Mouse (Mus musculus): ENCODE data around the gene 2310011J03Rik. TPM values are rescaled to one million over a fixed set of nuclear protein-coding genes. Genes with fewer than 3 reads are reported as not detected.

The 2310011J03Rik gene
- polyA plus RNA-seq, 1 experiment from 2014 or later, result 39.7 TPM

- no peak overlapping the region for H3K9ac ChIP-seq (ENCODE audit: low read length)
- 81% methylated on average over 17 of the region's 17 CpGs for WGBS
Measured at GRCm38 (mm10) chr10:80324120-80325037, 4.0 kb upstream of the 2310011J03Rik start.

GRCm38 (mm10) chr10:80323261-80324119, 3.2 kb upstream of the 2310011J03Rik start:
- peak; percentile 79 for DNase-seq (ENCODE audit: low spot score)
- Histone ChIP-seq H3K4me3 (ENCODE audit: low read depth, low read length) (peak overlapping the region; percentile 44), H3K9me3 (ENCODE audit: control insufficient read depth, low read length) (no peaks in the 10 kb centered on the region), H3K9ac (ENCODE audit: low read length) (peak overlapping the region; percentile 51), H3K36me3 (ENCODE audit: control insufficient read depth, insufficient read depth, low read length) (no peaks in the 10 kb centered on the region; the same call in 1 of the 2 replicates), H3K4me2 (ENCODE audit: low read depth, low read length, severe bottlenecking) (peak overlapping the region; percentile 74), H3K27ac (ENCODE audit: low read depth, low read length) (no peak overlapping the region), H3K4me1 (replicated peaks; ENCODE audit: control insufficient read depth, insufficient read depth, low read length) (peaks cover 18% of the 10 kb centered on the region; the same call in 1 of the 2 replicates), H3K27me3 (ENCODE audit: control insufficient read depth, insufficient read depth, low read length) (no peaks in the 10 kb centered on the region; the same call in 1 of the 2 replicates)
- WGBS, result under 1% methylated on average over 46 of the region's 46 CpGs
- peak; percentile 36; the same call in 1 of the 2 replicates for ATAC-seq (replicated peaks; ENCODE audit: low FRiP score)

More at GRCm38 (mm10) chr10:80324120-80325037, 4.0 kb upstream of the 2310011J03Rik start:
- no peaks in the 10 kb centered on the region; the same call in 1 of the 2 replicates for H3K27me3 ChIP-seq (ENCODE audit: control insufficient read depth, insufficient read depth, low read length)
- H3K36me3 ChIP-seq (ENCODE audit: control insufficient read depth, insufficient read depth, low read length), result no peaks in the 10 kb centered on the region
- peak overlapping the region; percentile 74 for H3K4me2 ChIP-seq (ENCODE audit: low read depth, low read length, severe bottlenecking)
- ATAC-seq (replicated peaks; ENCODE audit: low FRiP score) (no peak), DNase-seq (ENCODE audit: low spot score) (peak; percentile 59)
- H3K4me3 ChIP-seq (ENCODE audit: low read depth, low read length), result no peak overlapping the region; the same call in 1 of the 2 replicates
- H3K9me3 ChIP-seq (ENCODE audit: control insufficient read depth, low read length), result no peaks in the 10 kb centered on the region
- no peak overlapping the region for H3K27ac ChIP-seq (ENCODE audit: low read depth, low read length)
- peaks cover 12% of the 10 kb centered on the region; the same call in 1 of the 2 replicates for H3K4me1 ChIP-seq (replicated peaks; ENCODE audit: control insufficient read depth, insufficient read depth, low read length)

- DNase-seq (ENCODE audit: low spot score), result peak; percentile 76
- Histone ChIP-seq H3K27me3 (ENCODE audit: control insufficient read depth, insufficient read depth, low read length) (no peaks in the 10 kb centered on the region; the same call in 1 of the 2 replicates), H3K4me2 (ENCODE audit: low read depth, low read length, severe bottlenecking) (peak overlapping the region; percentile 74), H3K36me3 (ENCODE audit: control insufficient read depth, insufficient read depth, low read length) (no peaks in the 10 kb centered on the region; the same call in 1 of the 2 replicates), H3K9me3 (ENCODE audit: control insufficient read depth, low read length) (no peaks in the 10 kb centered on the region), H3K4me1 (replicated peaks; ENCODE audit: control insufficient read depth, insufficient read depth, low read length) (peaks cover 18% of the 10 kb centered on the region; the same call in 1 of the 2 replicates), H3K4me3 (ENCODE audit: low read depth, low read length) (peak overlapping the region; percentile 44), H3K9ac (ENCODE audit: low read length) (peak overlapping the region; percentile 51), H3K27ac (ENCODE audit: low read depth, low read length) (no peak overlapping the region)
- no peak for ATAC-seq (replicated peaks; ENCODE audit: low FRiP score)
- 7% methylated on average over 28 of the region's 28 CpGs for WGBS
Measured at GRCm38 (mm10) chr10:80322811-80323211, 2.5 kb upstream of the 2310011J03Rik start.

GRCm38 (mm10) chr10:80321670-80322581, 1.6 kb upstream of the 2310011J03Rik start:
- peaks cover 18% of the 10 kb centered on the region; the same call in 1 of the 2 replicates for H3K4me1 ChIP-seq (replicated peaks; ENCODE audit: control insufficient read depth, insufficient read depth, low read length)

GRCm38 (mm10) chr10:80321014-80321669, 805 bp upstream of the 2310011J03Rik start:
- Histone ChIP-seq H3K4me2 (ENCODE audit: low read depth, low read length, severe bottlenecking) (no peak overlapping the region), H3K36me3 (ENCODE audit: control insufficient read depth, insufficient read depth, low read length) (no peaks in the 10 kb centered on the region; the same call in 1 of the 2 replicates), H3K9ac (ENCODE audit: low read length) (no peak overlapping the region), H3K9me3 (ENCODE audit: control insufficient read depth, low read length) (no peaks in the 10 kb centered on the region), H3K27ac (ENCODE audit: low read depth, low read length) (no peak overlapping the region), H3K27me3 (ENCODE audit: control insufficient read depth, insufficient read depth, low read length) (no peaks in the 10 kb centered on the region; the same call in 1 of the 2 replicates), H3K4me3 (ENCODE audit: low read depth, low read length) (no peak overlapping the region), H3K4me1 (replicated peaks; ENCODE audit: control insufficient read depth, insufficient read depth, low read length) (peaks cover 18% of the 10 kb centered on the region)
- WGBS, result 80% methylated on average over 6 of the region's 6 CpGs
- DNase-seq (ENCODE audit: low spot score) (no peak), ATAC-seq (replicated peaks; ENCODE audit: low FRiP score) (no peak)

More at GRCm38 (mm10) chr10:80321670-80322581, 1.6 kb upstream of the 2310011J03Rik start:
- no peak for ATAC-seq (replicated peaks; ENCODE audit: low FRiP score)
- Histone ChIP-seq H3K9ac (ENCODE audit: low read length) (no peak overlapping the region), H3K27ac (ENCODE audit: low read depth, low read length) (no peak overlapping the region), H3K9me3 (ENCODE audit: control insufficient read depth, low read length) (no peaks in the 10 kb centered on the region), H3K4me3 (ENCODE audit: low read depth, low read length) (peak overlapping the region; percentile 44), H3K4me2 (ENCODE audit: low read depth, low read length, severe bottlenecking) (peak overlapping the region; percentile 8; the same call in 1 of the 2 replicates), H3K27me3 (ENCODE audit: control insufficient read depth, insufficient read depth, low read length) (no peaks in the 10 kb centered on the region; the same call in 1 of the 2 replicates), H3K36me3 (ENCODE audit: control insufficient read depth, insufficient read depth, low read length) (no peaks in the 10 kb centered on the region; the same call in 1 of the 2 replicates)
- 93% methylated on average over 21 of the region's 21 CpGs for WGBS
- peak; percentile 60 for DNase-seq (ENCODE audit: low spot score)

GRCm38 (mm10) chr10:80317011-80317410, 3.3 kb downstream of the 2310011J03Rik start:
- Histone ChIP-seq H3K4me1 (replicated peaks; ENCODE audit: control insufficient read depth, insufficient read depth, low read length) (peaks cover 17% of the 10 kb centered on the region), H3K27me3 (ENCODE audit: control insufficient read depth, insufficient read depth, low read length) (peaks cover 16% of the 10 kb centered on the region), H3K9me3 (ENCODE audit: control insufficient read depth, low read length) (no peaks in the 10 kb centered on the region), H3K36me3 (ENCODE audit: control insufficient read depth, insufficient read depth, low read length) (no peaks in the 10 kb centered on the region; the same call in 1 of the 2 replicates), H3K9ac (ENCODE audit: low read length) (no peak overlapping the region), H3K4me3 (ENCODE audit: low read depth, low read length) (no peak overlapping the region), H3K4me2 (ENCODE audit: low read depth, low read length, severe bottlenecking) (no peak overlapping the region), H3K27ac (ENCODE audit: low read depth, low read length) (no peak overlapping the region)
- DNase-seq (ENCODE audit: low spot score), result no peak
- 66% methylated on average over 10 of the region's 10 CpGs for WGBS
- ATAC-seq (replicated peaks; ENCODE audit: low FRiP score), result no peak

- Histone ChIP-seq H3K27ac (ENCODE audit: low read depth, low read length) (no peak overlapping the region), H3K4me2 (ENCODE audit: low read depth, low read length, severe bottlenecking) (no peak overlapping the region), H3K4me1 (replicated peaks; ENCODE audit: control insufficient read depth, insufficient read depth, low read length) (peaks cover 17% of the 10 kb centered on the region), H3K9me3 (ENCODE audit: control insufficient read depth, low read length) (no peaks in the 10 kb centered on the region), H3K27me3 (ENCODE audit: control insufficient read depth, insufficient read depth, low read length) (peaks cover 16% of the 10 kb centered on the region), H3K4me3 (ENCODE audit: low read depth, low read length) (no peak overlapping the region), H3K9ac (ENCODE audit: low read length) (no peak overlapping the region; the same call in 1 of the 2 replicates), H3K36me3 (ENCODE audit: control insufficient read depth, insufficient read depth, low read length) (peaks cover 3% of the 10 kb centered on the region; the same call in 1 of the 2 replicates)
- peak; percentile 19; the same call in 1 of the 2 replicates for ATAC-seq (replicated peaks; ENCODE audit: low FRiP score)
- DNase-seq (ENCODE audit: low spot score), result peak; percentile 61
- WGBS, result 40% methylated on average over 11 of the region's 11 CpGs
Measured at GRCm38 (mm10) chr10:80316359-80316781, 4.0 kb downstream of the 2310011J03Rik start.
